Mouse (Mus musculus): ENCODE measurements at regions not wholly inside any gene's neighbourhood (a gene's known extent, or its start where the extent isn't known, plus 50 kb on each side); places are given as distances from the start of the nearest gene placed in this dataset.

DNA sequence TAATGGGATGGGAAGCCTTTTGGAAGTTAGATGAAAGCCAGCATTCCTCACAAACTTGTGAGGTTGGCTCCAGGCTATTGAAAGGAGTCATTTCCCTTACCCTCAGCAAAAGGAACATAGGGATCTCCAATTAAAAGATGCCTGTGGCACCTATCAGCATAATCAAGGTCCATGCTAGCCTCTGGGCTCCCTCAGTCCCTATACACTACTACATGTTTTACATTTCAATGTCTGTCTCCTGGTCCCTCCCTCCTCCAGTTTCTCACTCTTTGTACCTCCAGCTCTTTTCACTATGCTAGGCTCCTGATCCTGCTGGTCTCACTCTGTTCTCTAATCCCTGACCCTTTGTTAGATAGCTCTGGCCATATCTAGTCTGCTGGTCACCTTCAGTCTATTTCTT lies 790.6 kb downstream of the Defb40 start:
- no peaks in the 10 kb centered on the region for H3K4me1 ChIP-seq (ENCODE audit: control insufficient read depth, insufficient read depth, low read length)
- no peak overlapping the region for H3K9ac ChIP-seq (ENCODE audit: low read depth, low read length)
- H3K27me3 ChIP-seq (ENCODE audit: control insufficient read depth, insufficient read depth, low read length), result no peaks in the 10 kb centered on the region
- H3K36me3 ChIP-seq (ENCODE audit: control insufficient read depth, insufficient read depth, low read length), result no peaks in the 10 kb centered on the region
- ATAC-seq (replicated peaks; ENCODE audit: insufficient number of reproducible peaks, low FRiP score, low TSS enrichment), result no peak
- no peaks in the 10 kb centered on the region for H3K9me3 ChIP-seq (replicated peaks; ENCODE audit: control insufficient read depth, low read length)
- H3K4me3 ChIP-seq (ENCODE audit: low read depth, low read length), result no peak overlapping the region
- H3K27ac ChIP-seq (ENCODE audit: low read depth, low read length), result no peak overlapping the region
- no peak overlapping the region for H3K4me2 ChIP-seq

DNA sequence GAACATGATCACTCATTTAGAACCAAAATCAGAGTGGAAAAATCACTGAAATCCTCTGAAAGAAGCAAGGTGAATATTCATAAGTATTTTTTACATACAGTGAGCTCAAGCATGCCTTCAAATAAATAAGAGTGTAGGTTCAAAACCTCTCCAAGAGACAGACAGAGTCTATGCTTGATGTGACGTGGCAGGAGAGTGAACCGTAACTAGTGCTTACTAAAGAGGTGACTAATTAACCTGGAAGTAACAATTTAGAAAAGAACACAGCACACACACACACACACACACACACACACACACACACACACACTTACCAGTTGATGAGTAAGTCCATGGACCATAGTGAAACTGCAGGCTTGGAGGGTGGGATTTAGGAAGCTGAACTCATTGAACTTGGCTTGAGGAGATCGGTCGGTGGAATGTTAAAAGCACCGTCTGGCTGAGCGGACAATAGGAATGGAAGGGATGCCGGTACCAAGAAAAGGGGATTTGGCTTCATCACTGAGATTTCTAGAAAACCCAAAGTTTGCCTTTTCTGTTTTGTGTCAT lies 802.4 kb downstream of the Defb40 start:
- H3K9ac ChIP-seq (ENCODE audit: low read depth, low read length), result no peak overlapping the region
- no peak overlapping the region for H3K4me2 ChIP-seq
- H3K4me1 ChIP-seq (ENCODE audit: control insufficient read depth, insufficient read depth, low read length), result no peaks in the 10 kb centered on the region
- no peaks in the 10 kb centered on the region for H3K27me3 ChIP-seq (ENCODE audit: control insufficient read depth, insufficient read depth, low read length)
- H3K27ac ChIP-seq (ENCODE audit: low read depth, low read length), result no peak overlapping the region
- H3K4me3 ChIP-seq (ENCODE audit: low read depth, low read length), result no peak overlapping the region
- H3K9me3 ChIP-seq (replicated peaks; ENCODE audit: control insufficient read depth, low read length), result no peaks in the 10 kb centered on the region
- ATAC-seq (replicated peaks; ENCODE audit: insufficient number of reproducible peaks, low FRiP score, low TSS enrichment), result no peak
- no peaks in the 10 kb centered on the region for H3K36me3 ChIP-seq (ENCODE audit: control insufficient read depth, insufficient read depth, low read length)
- 86% methylated on average over 7 of the region's 7 CpGs for WGBS (ENCODE audit: insufficient replicate concordance)

DNA sequence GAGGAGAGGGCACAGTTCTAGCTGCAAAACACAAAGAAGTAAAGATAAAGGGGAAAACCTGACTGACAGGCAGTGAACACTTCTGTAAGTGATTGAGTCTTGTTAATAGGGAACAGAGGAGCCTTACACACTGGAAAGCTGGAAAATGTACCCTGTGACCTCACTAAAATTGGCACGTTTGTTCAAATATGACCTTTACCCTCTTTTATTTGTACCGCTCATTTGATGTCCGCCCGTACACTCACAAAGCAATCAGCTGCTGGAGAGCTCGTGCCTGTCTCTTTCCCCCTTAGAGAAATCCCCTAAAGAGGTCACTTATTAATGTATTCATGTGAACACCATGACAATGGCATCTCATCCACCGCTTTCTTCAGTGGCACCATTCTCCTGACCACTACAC lies 819.4 kb downstream of the Defb40 start:
- Histone ChIP-seq H3K4me1 (ENCODE audit: control insufficient read depth, insufficient read depth, low read length) (no peaks in the 10 kb centered on the region), H3K4me3 (ENCODE audit: low read depth, low read length) (no peak overlapping the region), H3K9ac (ENCODE audit: low read depth, low read length) (no peak overlapping the region), H3K4me2 (no peak overlapping the region), H3K27ac (ENCODE audit: low read depth, low read length) (no peak overlapping the region), H3K36me3 (ENCODE audit: control insufficient read depth, insufficient read depth, low read length) (no peaks in the 10 kb centered on the region), H3K9me3 (replicated peaks; ENCODE audit: control insufficient read depth, low read length) (no peaks in the 10 kb centered on the region; the same call in 1 of the 2 replicates), H3K27me3 (ENCODE audit: control insufficient read depth, insufficient read depth, low read length) (no peaks in the 10 kb centered on the region)
- 64% methylated on average over 6 of the region's 6 CpGs for WGBS (ENCODE audit: insufficient replicate concordance)
- no peak for ATAC-seq (replicated peaks; ENCODE audit: insufficient number of reproducible peaks, low FRiP score, low TSS enrichment)

DNA sequence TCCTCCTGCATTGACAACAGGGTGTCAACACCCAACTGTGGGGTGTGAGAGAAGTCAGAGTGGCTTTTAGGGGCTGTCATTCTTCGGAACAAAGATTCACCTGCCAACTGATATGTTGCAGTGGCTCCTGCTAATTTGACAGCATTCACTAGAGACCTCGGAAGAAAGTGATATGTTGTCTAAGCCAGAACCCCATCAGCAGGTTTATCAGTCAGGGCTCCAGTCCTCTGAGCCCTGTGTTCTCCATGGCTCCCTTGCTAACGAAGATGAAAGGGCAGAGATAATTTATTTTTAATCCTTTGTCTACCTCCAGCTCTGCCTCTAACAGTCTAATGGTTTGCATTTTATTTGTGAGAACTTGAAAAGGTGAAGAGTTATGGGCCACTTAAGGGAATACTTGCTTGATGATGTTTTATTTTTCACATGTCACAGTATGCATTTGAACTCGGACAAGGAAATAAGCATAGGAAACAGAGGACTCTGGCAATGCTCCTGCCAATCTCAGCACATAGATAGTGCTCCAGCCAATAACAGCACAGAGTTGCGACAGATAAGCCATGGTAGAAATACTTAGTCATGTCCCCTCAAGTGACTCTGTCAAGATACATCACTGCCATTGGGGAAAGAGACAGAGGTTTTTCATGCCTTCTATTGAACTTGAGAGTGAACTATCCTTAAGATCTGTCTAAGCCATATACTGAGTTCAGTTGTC lies 862.6 kb downstream of the Defb40 start:
- Histone ChIP-seq H3K4me3 (ENCODE audit: low read depth, low read length) (no peak overlapping the region), H3K27ac (ENCODE audit: low read depth, low read length) (no peak overlapping the region), H3K27me3 (ENCODE audit: control insufficient read depth, insufficient read depth, low read length) (no peaks in the 10 kb centered on the region), H3K4me2 (no peak overlapping the region), H3K36me3 (ENCODE audit: control insufficient read depth, insufficient read depth, low read length) (no peaks in the 10 kb centered on the region), H3K4me1 (ENCODE audit: control insufficient read depth, insufficient read depth, low read length) (no peaks in the 10 kb centered on the region), H3K9ac (ENCODE audit: low read depth, low read length) (no peak overlapping the region), H3K9me3 (replicated peaks; ENCODE audit: control insufficient read depth, low read length) (no peaks in the 10 kb centered on the region)
- WGBS (ENCODE audit: insufficient replicate concordance), result 29% methylated on average over 5 of the region's 5 CpGs
- peak; percentile 61 for ATAC-seq (replicated peaks; ENCODE audit: insufficient number of reproducible peaks, low FRiP score, low TSS enrichment)

DNA sequence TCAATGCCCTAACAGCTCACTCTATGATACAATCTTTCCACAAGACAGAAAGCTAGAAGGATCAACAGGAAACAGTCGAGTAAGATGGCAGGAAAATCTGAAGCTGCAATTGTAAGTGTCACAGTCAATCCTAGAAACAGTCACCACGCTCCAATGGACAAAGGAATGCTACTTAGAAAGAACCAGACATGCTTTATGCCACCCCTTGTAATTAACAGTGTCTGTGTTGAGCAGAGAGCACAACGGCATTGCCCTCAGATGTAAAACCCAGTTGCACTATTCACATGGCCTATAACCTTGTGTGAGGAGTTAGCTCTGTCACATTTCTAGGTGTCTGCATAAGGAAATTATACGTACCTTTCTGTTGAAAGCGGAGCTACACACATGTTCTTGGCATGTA lies 864.8 kb downstream of the Defb40 start:
- Histone ChIP-seq H3K27ac (ENCODE audit: low read depth, low read length) (no peak overlapping the region), H3K9me3 (replicated peaks; ENCODE audit: control insufficient read depth, low read length) (no peaks in the 10 kb centered on the region), H3K4me3 (ENCODE audit: low read depth, low read length) (no peak overlapping the region), H3K4me2 (no peak overlapping the region), H3K9ac (ENCODE audit: low read depth, low read length) (no peak overlapping the region), H3K27me3 (ENCODE audit: control insufficient read depth, insufficient read depth, low read length) (no peaks in the 10 kb centered on the region), H3K36me3 (ENCODE audit: control insufficient read depth, insufficient read depth, low read length) (no peaks in the 10 kb centered on the region), H3K4me1 (ENCODE audit: control insufficient read depth, insufficient read depth, low read length) (no peaks in the 10 kb centered on the region)
- 70% methylated on average over 5 of the region's 5 CpGs for WGBS (ENCODE audit: insufficient replicate concordance)
- no peak for ATAC-seq (replicated peaks; ENCODE audit: insufficient number of reproducible peaks, low FRiP score, low TSS enrichment)

DNA sequence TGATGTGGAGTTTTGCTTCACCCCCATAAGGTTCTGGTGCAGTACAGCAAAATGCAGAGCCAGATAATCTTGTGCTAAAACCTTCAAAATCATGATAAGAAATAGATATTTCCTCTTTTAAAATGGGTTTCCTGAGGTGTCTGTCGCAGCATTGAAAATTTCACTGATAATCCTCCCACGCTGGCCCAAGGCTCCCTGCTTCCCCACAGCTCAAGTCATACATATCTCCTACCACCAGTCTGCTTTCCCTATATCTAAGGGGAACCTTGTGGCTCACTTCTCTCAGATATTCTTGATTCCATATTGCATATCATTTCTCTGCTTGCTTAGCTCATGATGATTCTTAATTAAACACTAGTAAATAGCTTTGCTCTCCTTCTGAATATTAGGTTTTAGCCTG lies 868.6 kb downstream of the Defb40 start:
- ATAC-seq (replicated peaks; ENCODE audit: insufficient number of reproducible peaks, low FRiP score, low TSS enrichment), result no peak
- Histone ChIP-seq H3K4me3 (ENCODE audit: low read depth, low read length) (no peak overlapping the region), H3K36me3 (ENCODE audit: control insufficient read depth, insufficient read depth, low read length) (no peaks in the 10 kb centered on the region), H3K4me1 (ENCODE audit: control insufficient read depth, insufficient read depth, low read length) (no peaks in the 10 kb centered on the region), H3K9me3 (replicated peaks; ENCODE audit: control insufficient read depth, low read length) (no peaks in the 10 kb centered on the region), H3K27me3 (ENCODE audit: control insufficient read depth, insufficient read depth, low read length) (no peaks in the 10 kb centered on the region), H3K9ac (ENCODE audit: low read depth, low read length) (no peak overlapping the region), H3K27ac (ENCODE audit: low read depth, low read length) (no peak overlapping the region), H3K4me2 (no peak overlapping the region)
- WGBS (ENCODE audit: insufficient replicate concordance), result 51% methylated on average over 2 of the region's 2 CpGs

DNA sequence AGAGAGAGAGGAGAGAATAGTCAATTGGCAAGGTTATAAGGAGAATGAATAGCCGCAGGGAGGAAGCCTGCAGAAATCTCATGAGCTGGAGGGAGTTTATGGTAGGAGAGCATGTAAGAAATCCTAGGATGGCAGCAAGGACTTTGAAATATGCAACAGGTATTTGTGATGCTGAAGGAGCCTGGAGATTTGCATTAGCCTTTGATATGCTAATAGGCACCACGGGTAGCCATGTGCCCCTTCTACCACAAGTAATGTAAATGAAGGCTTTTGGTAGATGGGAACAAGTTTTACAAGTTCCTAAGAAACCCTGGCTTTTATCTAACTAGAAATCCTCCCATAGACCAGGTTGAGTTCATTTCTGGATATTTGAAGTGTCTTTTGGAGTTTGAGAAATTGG lies 871.2 kb downstream of the Defb40 start:
- H3K4me3 ChIP-seq (ENCODE audit: low read depth, low read length), result no peak overlapping the region
- 56% methylated on average over 2 of the region's 2 CpGs for WGBS (ENCODE audit: insufficient replicate concordance)
- no peaks in the 10 kb centered on the region for H3K9me3 ChIP-seq (replicated peaks; ENCODE audit: control insufficient read depth, low read length)
- H3K27ac ChIP-seq (ENCODE audit: low read depth, low read length), result no peak overlapping the region
- no peak overlapping the region for H3K9ac ChIP-seq (ENCODE audit: low read depth, low read length)
- no peak for ATAC-seq (replicated peaks; ENCODE audit: insufficient number of reproducible peaks, low FRiP score, low TSS enrichment)
- no peaks in the 10 kb centered on the region for H3K4me1 ChIP-seq (ENCODE audit: control insufficient read depth, insufficient read depth, low read length)
- no peaks in the 10 kb centered on the region for H3K36me3 ChIP-seq (ENCODE audit: control insufficient read depth, insufficient read depth, low read length)
- no peak overlapping the region for H3K4me2 ChIP-seq
- H3K27me3 ChIP-seq (ENCODE audit: control insufficient read depth, insufficient read depth, low read length), result no peaks in the 10 kb centered on the region

DNA sequence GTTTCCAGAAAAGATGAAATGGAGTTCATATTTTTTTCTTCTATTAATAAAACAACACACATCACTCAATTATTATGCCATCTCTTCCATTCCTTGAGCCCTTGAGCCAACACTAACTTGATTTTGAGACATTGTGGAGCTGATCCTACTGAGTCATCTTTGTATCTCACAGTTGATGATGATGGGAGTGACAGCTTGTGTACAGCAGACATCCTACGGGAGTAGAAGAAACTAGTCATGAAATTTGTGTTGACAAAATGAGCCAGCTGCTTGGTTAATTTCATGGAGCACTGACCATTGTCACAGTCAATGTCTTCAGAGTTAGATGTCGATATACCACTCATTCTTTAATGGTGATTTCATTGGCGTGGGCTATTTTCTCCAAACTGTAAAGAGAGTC lies 912.6 kb downstream of the Defb40 start:
- H3K4me3 ChIP-seq (ENCODE audit: low read depth, low read length), result no peak overlapping the region
- H3K9me3 ChIP-seq (replicated peaks; ENCODE audit: control insufficient read depth, low read length), result no peaks in the 10 kb centered on the region
- no peak for ATAC-seq (replicated peaks; ENCODE audit: insufficient number of reproducible peaks, low FRiP score, low TSS enrichment)
- H3K27me3 ChIP-seq (ENCODE audit: control insufficient read depth, insufficient read depth, low read length), result no peaks in the 10 kb centered on the region
- H3K4me2 ChIP-seq, result no peak overlapping the region
- WGBS (ENCODE audit: insufficient replicate concordance), result 75% methylated on average over 3 of the region's 3 CpGs
- H3K9ac ChIP-seq (ENCODE audit: low read depth, low read length), result no peak overlapping the region
- no peak overlapping the region for H3K27ac ChIP-seq (ENCODE audit: low read depth, low read length)
- H3K4me1 ChIP-seq (ENCODE audit: control insufficient read depth, insufficient read depth, low read length), result no peaks in the 10 kb centered on the region
- H3K36me3 ChIP-seq (ENCODE audit: control insufficient read depth, insufficient read depth, low read length), result no peaks in the 10 kb centered on the region

DNA sequence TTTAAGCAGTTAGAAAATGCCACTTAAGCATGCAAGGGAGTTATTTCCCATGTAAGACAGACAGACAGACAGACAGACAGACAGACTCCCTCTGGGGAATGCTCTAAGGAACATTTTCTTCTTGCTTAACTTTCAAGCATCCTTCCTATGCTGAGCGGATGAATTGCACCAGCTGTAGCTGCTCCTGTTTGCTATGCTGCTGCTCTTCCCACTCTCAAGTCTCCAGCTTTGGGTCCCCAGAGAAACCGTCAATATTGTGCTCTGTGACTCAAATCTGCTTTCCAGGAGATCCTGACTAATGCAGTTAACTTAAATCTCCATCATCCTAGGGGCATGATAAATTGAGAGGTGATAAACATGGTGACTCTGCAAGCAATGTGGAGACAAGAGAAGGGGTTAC lies 918.5 kb downstream of the Defb40 start:
- H3K4me3 ChIP-seq (ENCODE audit: low read depth, low read length), result no peak overlapping the region
- ATAC-seq (replicated peaks; ENCODE audit: insufficient number of reproducible peaks, low FRiP score, low TSS enrichment), result no peak
- H3K4me2 ChIP-seq, result no peak overlapping the region
- H3K36me3 ChIP-seq (ENCODE audit: control insufficient read depth, insufficient read depth, low read length), result no peaks in the 10 kb centered on the region
- H3K9me3 ChIP-seq (replicated peaks; ENCODE audit: control insufficient read depth, low read length), result no peaks in the 10 kb centered on the region
- no peaks in the 10 kb centered on the region for H3K4me1 ChIP-seq (ENCODE audit: control insufficient read depth, insufficient read depth, low read length)
- 82% methylated on average over 2 of the region's 2 CpGs for WGBS (ENCODE audit: insufficient replicate concordance)
- H3K27me3 ChIP-seq (ENCODE audit: control insufficient read depth, insufficient read depth, low read length), result no peaks in the 10 kb centered on the region
- H3K27ac ChIP-seq (ENCODE audit: low read depth, low read length), result no peak overlapping the region
- no peak overlapping the region for H3K9ac ChIP-seq (ENCODE audit: low read depth, low read length)
